Mouse (Mus musculus) stomach, postnatal 0 days (tissue): ENCODE data around the gene Gm21885. TPM values are rescaled to one million over a fixed set of nuclear protein-coding genes. Genes with fewer than 3 reads are reported as not detected.

ENCODE experiments used
- ATAC-seq: fragments of 200-750 bp; cut with Nextera tagmentation; 2 replicates; pipeline ENCODE4 v1.8.0; 2017; ENCODE audit not compliant: low FRiP score, low TSS enrichment
- DNase-seq: peaks from one replicate; pipeline ENCODE4 v3.0.0-alpha.2; 2016; ENCODE audit warnings: low spot score
- H3K27ac ChIP-seq: fragments of 300-500 bp; sonication (generic); replicated peaks from 2 replicates; pipeline ENCODE4 v1.5.1; 2014; ENCODE audit warnings: mild to moderate bottlenecking, control low read depth
- H3K27me3 ChIP-seq: fragments of 300-500 bp; sonication (generic); 2 replicates; pipeline ENCODE4 v1.6.1; 2014; ENCODE audit warnings: low read length; ENCODE audit not compliant: control insufficient read depth, insufficient read depth
- H3K36me3 ChIP-seq: fragments of 300-500 bp; sonication (generic); 2 replicates; pipeline ENCODE4 v1.6.1; 2014; ENCODE audit warnings: low read length, mixed read lengths; ENCODE audit not compliant: control insufficient read depth, insufficient read depth
- H3K4me1 ChIP-seq: fragments of 300-500 bp; sonication (generic); replicated peaks from 2 replicates; pipeline ENCODE4 v1.6.1; 2014; ENCODE audit warnings: antibody characterized with exemption; ENCODE audit not compliant: control insufficient read depth, insufficient read depth
- H3K4me2 ChIP-seq: fragments of 300-500 bp; sonication (generic); replicated peaks from 2 replicates; pipeline ENCODE4 v1.6.1; 2014; ENCODE audit warnings: low read depth, mild to moderate bottlenecking, control low read depth, moderate library complexity
- H3K4me3 ChIP-seq: fragments of 300-500 bp; sonication (generic); 2 replicates; pipeline ENCODE4 v1.5.1; 2014; ENCODE audit warnings: low read depth, low read length, control low read depth
- H3K9ac ChIP-seq: fragments of 300-500 bp; sonication (generic); 2 replicates; pipeline ENCODE4 v1.6.1; 2014; ENCODE audit warnings: mild to moderate bottlenecking, low read length, control low read depth, mixed read lengths
- H3K9me3 ChIP-seq: fragments of 300-500 bp; sonication (generic); 2 replicates; pipeline ENCODE4 v1.6.1; 2016; ENCODE audit warnings: low read length; ENCODE audit not compliant: control insufficient read depth
- CTCF ChIP-seq: IDR thresholded peaks from 2 replicates; pipeline ENCODE4 v1.5.1; 2016; ENCODE audit warnings: antibody characterized with exemption, low read depth, mild to moderate bottlenecking, moderate library complexity
- EP300 ChIP-seq: optimal IDR thresholded peaks from 2 replicates; pipeline ENCODE3; 2016; ENCODE audit warnings: antibody characterized with exemption
- WGBS: fragments of 180-500 bp; shearing (Covaris S2); extraction: QIAGEN DNeasy Blood & Tissue Kit; methylation state at CpG from one replicate; pipeline ENCODE4 v1.1.7; 2014; 5-methylcytosine and 5-hydroxymethylcytosine counted together
- polyA plus RNA-seq: library from polyadenylated mRNA; unstranded; fragments of >200 nt; fragmentation: Nextera tagmentation; extraction: Ambion mirVana; gene quantifications from 2 replicates; pipeline ENCODE4 v1.2.1, GENCODE M21; 2015

The Gm21885 gene
- polyA plus RNA-seq, 1 experiment from 2014 or later: not detected

GRCm38 (mm10) chr11:94323271-94323925 lies 41.7 kb downstream of the Gm21885 start:
- WGBS: 59% methylated on average over 5 of the region's 5 CpGs
- TF ChIP-seq EP300: no peak
- no peak for TF ChIP-seq CTCF
- H3K4me3 ChIP-seq: no peak overlapping the region
- no peak overlapping the region for H3K4me2 ChIP-seq
- H3K9me3 ChIP-seq: no peaks in the 10 kb centered on the region
- no peak overlapping the region for H3K9ac ChIP-seq
- H3K27ac ChIP-seq: peak overlapping the region; percentile 98
- peaks cover 7% of the 10 kb centered on the region; the same call in 1 of the 2 replicates for H3K4me1 ChIP-seq
- no peaks in the 10 kb centered on the region for H3K36me3 ChIP-seq
- no peak for ATAC-seq
- no peaks in the 10 kb centered on the region for H3K27me3 ChIP-seq
- DNase-seq: no peak

- Histone ChIP-seq H3K36me3 (no peaks in the 10 kb centered on the region), H3K4me2 (no peak overlapping the region), H3K9ac (no peak overlapping the region), H3K27ac (no peak overlapping the region), H3K4me1 (peaks cover 7% of the 10 kb centered on the region; the same call in 1 of the 2 replicates), H3K27me3 (no peaks in the 10 kb centered on the region), H3K9me3 (no peaks in the 10 kb centered on the region), H3K4me3 (no peak overlapping the region)
- no peak for TF ChIP-seq CTCF
- no peak for TF ChIP-seq EP300
- WGBS: 93% methylated on average over 5 of the region's 5 CpGs
- ATAC-seq (no peak), DNase-seq (no peak)
These were observed 42.9 kb downstream of the Gm21885 start for GRCm38 (mm10) chr11:94324618-94325017.

GRCm38 (mm10) chr11:94326961-94327411 lies 45.3 kb downstream of the Gm21885 start:
- 5% methylated on average over 10 of the region's 10 CpGs for WGBS
- Histone ChIP-seq H3K9me3 (no peaks in the 10 kb centered on the region), H3K27ac (peak overlapping the region; percentile 99), H3K9ac (no peak overlapping the region), H3K4me3 (peak overlapping the region; percentile 68), H3K27me3 (no peaks in the 10 kb centered on the region), H3K36me3 (no peaks in the 10 kb centered on the region), H3K4me2 (peak overlapping the region; percentile 80), H3K4me1 (peaks cover 7% of the 10 kb centered on the region; the same call in 1 of the 2 replicates)
- ATAC-seq (0 out of 2 replicates have a peak, but pooled peaks have one; percentile 27), DNase-seq (no peak)
- no peak for TF ChIP-seq EP300
- no peak for TF ChIP-seq CTCF

GRCm38 (mm10) chr11:94327693-94328643 lies 46.3 kb downstream of the Gm21885 start, which contains the start of gene Ankrd40:
Gene Ankrd40, plus strand, starts transcription at chr11:94328001.
- no peaks in the 10 kb centered on the region for H3K9me3 ChIP-seq
- peak within 1 kb of the TSS; percentile 99 for H3K27ac ChIP-seq
- peak; percentile 92 for TF ChIP-seq EP300
- 0 out of 2 replicates have a peak, but pooled peaks have one; percentile 1 for TF ChIP-seq CTCF
- peaks cover 4% of the 10 kb centered on the region; the same call in 1 of the 2 replicates for H3K4me1 ChIP-seq
- under 1% methylated on average over 62 of the region's 78 CpGs for WGBS
- H3K9ac ChIP-seq: peak within 1 kb of the TSS; percentile 95
- peak within 1 kb of the TSS; percentile 68 for H3K4me3 ChIP-seq
- H3K36me3 ChIP-seq: no peaks in the 10 kb centered on the region
- peak within 1 kb of the TSS; percentile 80 for H3K4me2 ChIP-seq
- DNase-seq (peak; percentile 94), ATAC-seq (peak; percentile 90)
- no peaks in the 10 kb centered on the region for H3K27me3 ChIP-seq

GRCm38 (mm10) chr11:94328644-94329025 lies 47.0 kb downstream of the Gm21885 start:
- Histone ChIP-seq H3K4me1 (peaks cover 4% of the 10 kb centered on the region; the same call in 1 of the 2 replicates), H3K36me3 (no peaks in the 10 kb centered on the region), H3K27ac (peak overlapping the region; percentile 99), H3K27me3 (no peaks in the 10 kb centered on the region), H3K4me2 (peak overlapping the region; percentile 80), H3K9me3 (no peaks in the 10 kb centered on the region), H3K4me3 (peak overlapping the region; percentile 68), H3K9ac (peak overlapping the region; percentile 95)
- no peak for DNase-seq
- no peak for ATAC-seq
- TF ChIP-seq EP300 (no peak), CTCF (0 out of 2 replicates have a peak, but pooled peaks have one; percentile 0)
- 3% methylated on average over 10 of the region's 10 CpGs for WGBS
